Mouse (Mus musculus): ENCODE data around the gene Sfmbt1. TPM values are rescaled to one million over a fixed set of nuclear protein-coding genes. Genes with fewer than 3 reads are reported as not detected.
A peak's percentile ranks its signal among the peaks of the same experiment; 100 is the strongest.

Sfmbt1 gene
- 11.5 and 12.0 TPM in 2 replicates for polyA plus RNA-seq (2016; fragmentation: Nextera tagmentation; extraction: Ambion mirVana)

DNA sequence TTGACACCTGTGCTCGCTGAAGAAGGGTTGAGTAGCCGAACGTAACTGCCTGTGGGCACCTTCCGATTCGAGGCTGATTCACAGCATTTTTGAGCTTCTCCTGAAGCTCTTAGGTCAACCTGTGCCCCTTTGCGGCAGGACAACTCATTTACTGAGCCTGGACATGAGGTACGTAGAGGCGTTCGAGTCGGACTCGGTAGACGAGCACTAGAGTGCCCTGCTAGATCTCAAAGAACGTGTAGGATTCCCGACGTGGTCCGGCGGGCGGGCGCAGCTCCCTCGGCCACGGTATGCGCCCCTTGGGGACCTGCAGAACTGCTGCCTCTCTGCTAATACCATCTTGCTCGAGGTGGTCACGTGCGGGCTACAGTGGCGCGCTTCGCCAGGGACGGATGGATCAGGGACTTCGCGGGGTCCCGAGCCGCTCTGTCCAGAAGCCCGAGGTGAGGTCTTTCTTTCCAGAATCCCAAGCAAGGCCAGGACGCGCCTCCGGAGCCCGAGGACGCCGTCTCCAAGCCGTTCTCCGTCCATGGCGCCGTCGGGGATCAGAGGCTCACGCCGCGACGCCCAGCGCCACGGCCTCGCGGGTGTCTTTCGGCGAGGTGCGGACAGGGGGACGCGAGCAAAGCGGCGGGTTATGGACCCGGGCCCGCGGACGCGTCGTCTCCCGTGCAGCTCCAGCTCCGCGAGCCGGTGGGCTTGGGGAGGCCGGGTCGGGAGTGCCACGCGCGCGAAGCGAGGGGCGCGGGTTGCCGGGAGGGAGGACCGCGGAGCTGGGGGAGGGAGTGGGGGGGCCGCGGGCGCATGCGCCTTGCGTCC lies at the start of gene Sfmbt1:
Gene Sfmbt1, plus strand, starts transcription at position 51 of the 819 bp plus-strand sequence.
- peaks cover 3% of the 10 kb centered on the region; the same call in 1 of the 2 replicates for H3K4me1 ChIP-seq (replicated peaks)
- no peaks in the 10 kb centered on the region for H3K36me3 ChIP-seq
- WGBS, result 2% methylated on average over 87 of the region's 87 CpGs
- H3K9ac ChIP-seq, result peak within 1 kb of the TSS; percentile 87
- peak within 1 kb of the TSS; percentile 81 for H3K4me3 ChIP-seq
- H3K9me3 ChIP-seq (replicated peaks), result no peaks in the 10 kb centered on the region
- peak; percentile 64 for ATAC-seq (ENCODE audit: insufficient number of reproducible peaks, low FRiP score)
- H3K27ac ChIP-seq (ENCODE audit: poor library complexity, severe bottlenecking), result peak within 1 kb of the TSS; percentile 76
- peaks cover 10% of the 10 kb centered on the region for H3K27me3 ChIP-seq (replicated peaks)
- H3K4me2 ChIP-seq, result peak within 1 kb of the TSS; percentile 95

DNA sequence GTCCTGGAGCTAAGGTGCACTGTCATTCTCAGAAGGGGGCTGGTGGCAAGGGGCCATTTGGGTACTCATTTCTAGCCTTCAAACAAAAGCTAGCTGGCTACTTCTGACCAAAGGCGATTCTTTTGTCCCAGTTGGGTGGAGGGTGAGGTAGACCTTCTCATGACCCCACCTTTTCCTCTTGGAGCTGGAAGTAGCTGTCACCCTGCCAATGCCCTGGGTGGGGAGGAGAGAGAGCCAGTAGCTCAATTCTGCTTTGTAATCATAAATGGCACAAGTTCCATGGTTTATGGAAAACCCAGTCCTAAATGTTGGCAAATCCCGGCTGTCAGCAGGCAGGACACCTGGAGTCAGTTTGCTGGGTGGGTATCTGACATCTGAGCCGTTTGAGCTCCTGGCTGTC lies 48.6 kb upstream of the Sfmbt1 start:
- no peak for ATAC-seq (ENCODE audit: insufficient number of reproducible peaks, low FRiP score)
- WGBS, result 71% methylated on average over 3 of the region's 3 CpGs
- H3K36me3 ChIP-seq, result peaks cover 80% of the 10 kb centered on the region
- no peaks in the 10 kb centered on the region for H3K4me1 ChIP-seq (replicated peaks)
- H3K27ac ChIP-seq (ENCODE audit: poor library complexity, severe bottlenecking), result no peak overlapping the region
- no peak overlapping the region for H3K4me3 ChIP-seq
- no peak overlapping the region for H3K4me2 ChIP-seq
- H3K9ac ChIP-seq, result no peak overlapping the region
- no peaks in the 10 kb centered on the region for H3K9me3 ChIP-seq (replicated peaks)
- no peaks in the 10 kb centered on the region for H3K27me3 ChIP-seq (replicated peaks)

- no peaks in the 10 kb centered on the region for H3K27me3 ChIP-seq (replicated peaks)
- no peaks in the 10 kb centered on the region for H3K9me3 ChIP-seq (replicated peaks)
- no peak overlapping the region for H3K4me2 ChIP-seq
- H3K27ac ChIP-seq (ENCODE audit: poor library complexity, severe bottlenecking), result no peak overlapping the region
- H3K4me1 ChIP-seq (replicated peaks), result no peaks in the 10 kb centered on the region
- WGBS, result 86% methylated on average over 4 of the region's 4 CpGs
- no peak for ATAC-seq (ENCODE audit: insufficient number of reproducible peaks, low FRiP score)
- H3K4me3 ChIP-seq, result no peak overlapping the region
- peaks cover 75% of the 10 kb centered on the region for H3K36me3 ChIP-seq
- no peak overlapping the region for H3K9ac ChIP-seq
These were observed 48.0 kb upstream of the Sfmbt1 start for GRCm38 (mm10) chr14:30666604-30667003.

DNA sequence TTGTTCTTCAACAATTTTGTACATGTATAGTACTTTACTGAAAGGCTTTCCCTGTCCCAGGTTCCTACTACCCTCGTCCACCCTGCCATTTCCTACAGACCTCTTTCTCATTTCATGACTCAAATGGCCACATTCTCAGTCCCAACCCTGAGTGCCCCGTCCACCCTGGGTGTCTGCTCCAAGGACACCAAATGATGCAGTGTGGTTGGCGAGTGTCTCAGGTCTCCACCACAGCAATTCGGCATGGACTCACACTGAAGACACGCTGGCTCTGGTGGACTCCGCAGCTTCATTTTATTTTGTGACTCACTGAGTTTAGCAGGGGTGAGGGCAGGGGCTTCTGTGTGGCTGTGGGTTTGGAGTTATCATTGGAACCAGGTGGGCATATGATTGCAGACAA lies 44.5 kb upstream of the Sfmbt1 start:
- 89% methylated on average over 6 of the region's 6 CpGs for WGBS

GRCm38 (mm10) chr14:30671095-30671985 lies 43.3 kb upstream of the Sfmbt1 start:
- H3K4me1 ChIP-seq (replicated peaks), result no peaks in the 10 kb centered on the region
- no peak overlapping the region for H3K4me2 ChIP-seq
- no peak overlapping the region for H3K4me3 ChIP-seq
- no peak overlapping the region for H3K9ac ChIP-seq
- H3K36me3 ChIP-seq, result peaks cover 65% of the 10 kb centered on the region
- ATAC-seq (ENCODE audit: insufficient number of reproducible peaks, low FRiP score), result no peak
- no peak overlapping the region for H3K27ac ChIP-seq (ENCODE audit: poor library complexity, severe bottlenecking)
- H3K27me3 ChIP-seq (replicated peaks), result no peaks in the 10 kb centered on the region
- 72% methylated on average over 15 of the region's 15 CpGs for WGBS
- H3K9me3 ChIP-seq (replicated peaks), result no peaks in the 10 kb centered on the region

More for the DNA sequence above, 44.5 kb upstream of the Sfmbt1 start:
- ATAC-seq (ENCODE audit: insufficient number of reproducible peaks, low FRiP score), result no peak
- H3K9me3 ChIP-seq (replicated peaks), result no peaks in the 10 kb centered on the region
- H3K4me1 ChIP-seq (replicated peaks), result no peaks in the 10 kb centered on the region
- no peak overlapping the region for H3K4me3 ChIP-seq
- H3K9ac ChIP-seq, result no peak overlapping the region
- peaks cover 69% of the 10 kb centered on the region for H3K36me3 ChIP-seq
- H3K27ac ChIP-seq (ENCODE audit: poor library complexity, severe bottlenecking), result no peak overlapping the region
- H3K4me2 ChIP-seq, result no peak overlapping the region
- H3K27me3 ChIP-seq (replicated peaks), result no peaks in the 10 kb centered on the region

DNA sequence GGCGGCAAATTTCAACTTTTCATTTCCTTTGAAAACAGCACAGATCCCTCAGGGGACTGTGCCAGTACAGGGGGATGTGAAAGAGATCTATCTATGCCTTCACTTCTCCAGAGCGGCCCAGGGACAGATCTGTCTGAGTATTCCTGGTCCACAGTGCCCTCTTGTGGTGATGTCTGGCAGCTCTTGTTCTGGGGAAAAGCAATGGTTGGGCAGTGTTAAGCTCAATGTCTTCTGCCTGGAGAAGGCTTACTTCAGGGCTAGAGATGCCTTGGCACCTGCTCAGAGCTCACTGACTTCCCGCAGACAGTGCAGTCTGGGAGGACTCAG lies 42.7 kb upstream of the Sfmbt1 start:
- H3K9ac ChIP-seq, result no peak overlapping the region
- no peaks in the 10 kb centered on the region for H3K9me3 ChIP-seq (replicated peaks)
- H3K4me3 ChIP-seq, result no peak overlapping the region
- H3K36me3 ChIP-seq, result peaks cover 65% of the 10 kb centered on the region
- WGBS, result 12% methylated on average over 3 of the region's 3 CpGs
- H3K4me1 ChIP-seq (replicated peaks), result no peaks in the 10 kb centered on the region
- no peak overlapping the region for H3K27ac ChIP-seq (ENCODE audit: poor library complexity, severe bottlenecking)
- H3K27me3 ChIP-seq (replicated peaks), result no peaks in the 10 kb centered on the region
- no peak overlapping the region for H3K4me2 ChIP-seq
- peak; percentile 64 for ATAC-seq (ENCODE audit: insufficient number of reproducible peaks, low FRiP score)

- Histone ChIP-seq H3K27ac (ENCODE audit: poor library complexity, severe bottlenecking) (no peak overlapping the region), H3K27me3 (replicated peaks) (no peaks in the 10 kb centered on the region), H3K9me3 (replicated peaks) (no peaks in the 10 kb centered on the region), H3K4me1 (replicated peaks) (no peaks in the 10 kb centered on the region), H3K9ac (no peak overlapping the region), H3K4me2 (no peak overlapping the region), H3K36me3 (peaks cover 63% of the 10 kb centered on the region), H3K4me3 (no peak overlapping the region)
- 59% methylated on average over 6 of the region's 6 CpGs for WGBS
- no peak for ATAC-seq (ENCODE audit: insufficient number of reproducible peaks, low FRiP score)
These were observed 39.7 kb upstream of the Sfmbt1 start for GRCm38 (mm10) chr14:30674947-30675346.

DNA sequence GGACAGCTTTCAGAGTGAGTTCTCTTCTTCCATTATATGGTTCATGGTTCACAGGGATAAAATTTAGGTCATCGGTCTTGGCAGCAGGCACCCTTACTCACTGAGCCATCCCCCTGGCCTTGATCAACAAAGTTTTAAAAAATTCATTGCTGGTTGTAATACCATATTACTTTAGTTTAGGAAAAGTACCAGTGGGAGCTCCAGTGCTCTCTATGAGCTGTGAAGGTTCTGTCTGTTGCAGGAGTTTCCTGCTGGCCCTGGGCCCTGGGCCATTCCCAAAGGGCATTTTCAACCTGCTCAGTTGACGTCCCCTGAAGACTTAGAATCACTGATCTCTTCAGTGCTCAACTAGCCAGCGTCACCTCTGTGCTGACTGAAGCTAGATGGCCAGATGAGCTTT lies 32.5 kb upstream of the Sfmbt1 start:
- H3K27ac ChIP-seq (ENCODE audit: poor library complexity, severe bottlenecking), result no peak overlapping the region
- ATAC-seq (ENCODE audit: insufficient number of reproducible peaks, low FRiP score), result no peak
- H3K27me3 ChIP-seq (replicated peaks), result no peaks in the 10 kb centered on the region
- no peak overlapping the region for H3K4me2 ChIP-seq
- no peaks in the 10 kb centered on the region for H3K4me1 ChIP-seq (replicated peaks)
- WGBS, result 84% methylated on average over 3 of the region's 3 CpGs
- no peak overlapping the region for H3K9ac ChIP-seq
- H3K4me3 ChIP-seq, result no peak overlapping the region
- H3K9me3 ChIP-seq (replicated peaks), result no peaks in the 10 kb centered on the region
- peaks cover 67% of the 10 kb centered on the region for H3K36me3 ChIP-seq

GRCm38 (mm10) chr14:30690685-30691084 lies 24.0 kb upstream of the Sfmbt1 start:
- no peak overlapping the region for H3K27ac ChIP-seq (ENCODE audit: poor library complexity, severe bottlenecking)
- 89% methylated on average over 3 of the region's 3 CpGs for WGBS
- H3K4me2 ChIP-seq, result no peak overlapping the region
- ATAC-seq (ENCODE audit: insufficient number of reproducible peaks, low FRiP score), result no peak
- no peak overlapping the region for H3K4me3 ChIP-seq
- no peak overlapping the region for H3K9ac ChIP-seq
- H3K36me3 ChIP-seq, result peaks cover 37% of the 10 kb centered on the region
- H3K27me3 ChIP-seq (replicated peaks), result no peaks in the 10 kb centered on the region
- H3K4me1 ChIP-seq (replicated peaks), result 0 out of 2 replicates have a peak, but pooled peaks cover 3% of the 10 kb centered on the region
- no peaks in the 10 kb centered on the region for H3K9me3 ChIP-seq (replicated peaks)

- Histone ChIP-seq H3K9me3 (replicated peaks) (no peaks in the 10 kb centered on the region), H3K27ac (ENCODE audit: poor library complexity, severe bottlenecking) (no peak overlapping the region), H3K4me2 (no peak overlapping the region), H3K9ac (no peak overlapping the region), H3K4me1 (replicated peaks) (0 out of 2 replicates have a peak, but pooled peaks cover 3% of the 10 kb centered on the region), H3K27me3 (replicated peaks) (no peaks in the 10 kb centered on the region), H3K4me3 (no peak overlapping the region), H3K36me3 (peaks cover 29% of the 10 kb centered on the region)
- ATAC-seq (ENCODE audit: insufficient number of reproducible peaks, low FRiP score), result no peak
- WGBS, result 81% methylated on average over 6 of the region's 6 CpGs
These were observed 22.2 kb upstream of the Sfmbt1 start for GRCm38 (mm10) chr14:30692439-30692838.

GRCm38 (mm10) chr14:30694786-30695185 lies 19.9 kb upstream of the Sfmbt1 start:
- H3K27me3 ChIP-seq (replicated peaks), result no peaks in the 10 kb centered on the region
- no peak for ATAC-seq (ENCODE audit: insufficient number of reproducible peaks, low FRiP score)
- no peak overlapping the region for H3K4me2 ChIP-seq
- H3K27ac ChIP-seq (ENCODE audit: poor library complexity, severe bottlenecking), result no peak overlapping the region
- no peak overlapping the region for H3K4me3 ChIP-seq
- WGBS, result 69% methylated on average over 2 of the region's 2 CpGs
- peaks cover 18% of the 10 kb centered on the region for H3K36me3 ChIP-seq
- no peaks in the 10 kb centered on the region for H3K9me3 ChIP-seq (replicated peaks)
- H3K4me1 ChIP-seq (replicated peaks), result 0 out of 2 replicates have a peak, but pooled peaks cover 3% of the 10 kb centered on the region
- no peak overlapping the region for H3K9ac ChIP-seq
